Mouse (Mus musculus) spleen, adult 2 months (tissue): ENCODE data around the gene Ugt1a1. TPM values are rescaled to one million over a fixed set of nuclear protein-coding genes. Genes with fewer than 3 reads are reported as not detected.

Experiments
- DNase-seq, 2 experiments: peaks; one replicate each; pipeline versions ENCODE4 v3.0.0 to v3.0.0-alpha.2; 2012 to 2021; ENCODE audit warnings: low spot score in 2 of 2, low read depth in 1 of 2
- H3K27ac ChIP-seq: fragments of 200-500 bp; 2 replicates; pipeline ENCODE4 v1.5.1; 2012; ENCODE audit warnings: low read length, inconsistent platforms; ENCODE audit not compliant: insufficient read depth
- H3K27me3 ChIP-seq: fragments of 200-500 bp; 2 replicates; pipeline ENCODE4 v1.6.1; 2012; ENCODE audit warnings: mild to moderate bottlenecking, moderate library complexity, low read length, inconsistent platforms; ENCODE audit not compliant: control insufficient read depth, insufficient read depth
- H3K36me3 ChIP-seq: fragments of 200-500 bp; 2 replicates; pipeline ENCODE4 v1.6.1; 2012; ENCODE audit warnings: mild to moderate bottlenecking, low read length, inconsistent platforms; ENCODE audit not compliant: control insufficient read depth, insufficient read depth
- H3K4me1 ChIP-seq: fragments of 200-500 bp; 2 replicates; pipeline ENCODE4 v1.6.1; 2011; ENCODE audit warnings: inconsistent platforms; ENCODE audit not compliant: control insufficient read depth, insufficient read depth, insufficient read length
- H3K4me3 ChIP-seq: fragments of 200-500 bp; 2 replicates; pipeline ENCODE4 v1.5.1; 2011; ENCODE audit warnings: mild to moderate bottlenecking, inconsistent platforms; ENCODE audit not compliant: insufficient read depth, insufficient read length; ENCODE audit errors: extremely low read depth
- CTCF ChIP-seq: fragments of 200-500 bp; IDR thresholded peaks from 2 replicates; pipeline ENCODE4 v1.5.1; 2011; ENCODE audit warnings: mild to moderate bottlenecking, inconsistent platforms; ENCODE audit not compliant: insufficient read depth, insufficient read length, insufficient replicate concordance; ENCODE audit errors: extremely low read depth
- POLR2A ChIP-seq: fragments of 200-500 bp; IDR thresholded peaks from 2 replicates; pipeline ENCODE4 v1.6.1; 2011; ENCODE audit warnings: low read depth, low read length, inconsistent platforms
- WGBS: fragments of 180-500 bp; shearing (Covaris S2); methylation state at CpG from one replicate; pipeline ENCODE4 v1.1.7; 2018; 5-methylcytosine and 5-hydroxymethylcytosine counted together
- polyA plus RNA-seq: library from polyadenylated mRNA; depleted of rRNA; stranded (reverse); fragments of >200 nt; gene quantifications from 2 replicates; pipeline ENCODE4 v1.2.3, GENCODE M21; 2012

Gene Ugt1a1
- polyA plus RNA-seq, 1 experiment = 0.22 TPM

DNA sequence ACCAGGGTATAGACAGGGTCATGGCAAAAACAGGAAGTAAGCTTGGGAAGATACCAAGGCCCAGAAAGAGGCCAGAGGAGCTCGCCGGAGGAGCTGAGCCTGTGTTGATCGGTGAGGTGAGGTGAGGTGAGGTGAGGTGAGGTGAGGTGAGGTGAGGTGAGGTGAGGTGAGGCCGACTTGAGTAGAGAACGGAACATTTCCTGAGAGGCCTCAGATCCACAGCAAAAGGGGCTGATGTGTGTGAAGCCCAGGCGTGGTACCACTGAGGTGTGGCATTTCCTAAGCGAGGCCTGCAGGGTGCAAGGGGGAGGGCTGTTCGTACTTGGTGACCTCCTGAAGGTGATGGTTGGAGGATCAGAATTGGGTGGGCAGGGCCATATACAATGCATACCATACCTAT lies 41.3 kb downstream of the Ugt1a1 start:
- H3K36me3 ChIP-seq = no peaks in the 10 kb centered on the region
- no peak for DNase-seq
- H3K27me3 ChIP-seq = no peaks in the 10 kb centered on the region
- peaks cover 10% of the 10 kb centered on the region; the same call in 1 of the 2 replicates for H3K4me1 ChIP-seq
- WGBS = 49% methylated on average over 8 of the region's 8 CpGs
- no peak overlapping the region for H3K4me3 ChIP-seq
- TF ChIP-seq POLR2A (no peak), CTCF (no peak)
- no peak overlapping the region for H3K27ac ChIP-seq

DNA sequence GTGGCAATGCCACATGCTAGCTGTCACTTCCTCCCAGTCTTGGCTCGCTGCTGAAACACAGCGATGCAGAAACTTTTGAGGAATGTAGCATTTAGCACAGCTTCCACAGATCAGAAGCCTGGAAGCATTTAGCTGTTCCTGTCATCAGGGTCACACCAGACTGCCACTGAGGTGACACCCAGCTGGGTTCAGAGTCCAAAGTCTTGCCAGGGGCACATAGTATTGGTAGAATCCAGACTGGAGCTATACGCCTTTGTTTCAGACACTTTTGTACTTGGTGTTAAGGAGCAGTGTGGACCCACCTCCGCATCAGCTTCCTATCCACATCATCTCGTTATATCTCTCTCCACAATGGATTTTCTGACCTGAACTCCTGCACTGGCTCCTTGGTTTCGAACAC lies 41.8 kb downstream of the Ugt1a1 start:
- H3K36me3 ChIP-seq = no peaks in the 10 kb centered on the region
- H3K27me3 ChIP-seq = no peaks in the 10 kb centered on the region
- no peak for DNase-seq
- H3K27ac ChIP-seq = no peak overlapping the region
- peaks cover 10% of the 10 kb centered on the region; the same call in 1 of the 2 replicates for H3K4me1 ChIP-seq
- no peak for TF ChIP-seq CTCF
- TF ChIP-seq POLR2A = no peak
- WGBS = 66% methylated on average over 6 of the region's 6 CpGs
- H3K4me3 ChIP-seq = no peak overlapping the region

DNA sequence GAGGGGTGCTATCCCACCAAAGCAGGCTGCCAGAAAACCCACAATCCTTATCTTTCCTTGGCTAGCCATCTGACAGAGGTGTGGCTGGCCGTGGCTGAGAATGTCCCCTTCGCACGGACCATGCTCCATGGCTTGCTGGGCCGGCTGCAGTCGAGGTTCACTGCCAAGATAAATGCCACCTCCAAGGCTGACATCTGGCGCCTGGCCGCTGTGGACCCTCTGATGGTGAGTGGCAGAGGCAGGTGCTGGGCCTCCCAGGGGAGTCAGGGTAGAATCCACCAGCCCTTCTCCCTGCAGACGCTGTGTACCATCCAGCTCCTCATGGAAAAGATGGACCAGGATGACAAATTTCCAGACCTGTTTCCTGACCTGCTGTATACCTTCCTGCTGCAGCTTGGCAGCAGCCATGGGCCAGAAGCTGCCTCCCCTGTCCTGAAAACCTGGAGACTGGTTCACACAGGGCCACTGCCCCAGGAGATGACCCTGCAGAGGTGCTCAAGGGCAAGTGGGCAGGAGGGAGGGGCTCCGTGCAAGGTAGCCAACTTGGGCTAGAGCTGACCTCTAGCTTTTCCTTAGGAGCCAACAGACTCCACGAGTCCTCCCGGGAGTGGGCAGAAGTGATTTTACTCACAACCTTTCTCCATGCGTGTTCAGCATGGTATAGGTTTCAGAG lies 43.2 kb downstream of the Ugt1a1 start:
- no peaks in the 10 kb centered on the region for H3K36me3 ChIP-seq
- peaks cover 18% of the 10 kb centered on the region; the same call in 1 of the 2 replicates for H3K4me1 ChIP-seq
- no peak overlapping the region for H3K27ac ChIP-seq
- no peak for DNase-seq
- no peaks in the 10 kb centered on the region for H3K27me3 ChIP-seq
- WGBS = 80% methylated on average over 12 of the region's 12 CpGs
- TF ChIP-seq POLR2A (no peak), CTCF (no peak)
- H3K4me3 ChIP-seq = no peak overlapping the region

DNA sequence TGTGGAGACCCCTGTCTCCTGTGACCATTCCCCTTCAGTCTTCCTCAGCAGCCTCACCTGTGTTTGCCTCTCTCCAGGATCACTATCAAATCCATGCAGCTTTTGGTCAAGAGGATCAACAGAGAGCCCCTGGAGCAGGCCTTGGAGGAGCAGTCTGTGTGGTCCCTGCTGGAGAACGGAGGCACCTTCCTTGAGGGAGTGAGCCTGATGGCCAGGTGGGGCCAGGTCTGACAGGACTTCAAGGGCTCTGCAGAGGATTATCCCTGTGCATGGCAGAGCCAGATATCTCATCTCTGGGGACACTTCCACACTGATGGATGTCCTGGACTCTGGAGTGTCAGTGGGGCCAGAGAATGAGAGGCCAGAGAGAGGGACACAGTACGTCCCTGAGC lies 43.7 kb downstream of the Ugt1a1 start:
- Histone ChIP-seq H3K36me3 (no peaks in the 10 kb centered on the region), H3K27ac (no peak overlapping the region), H3K27me3 (no peaks in the 10 kb centered on the region), H3K4me1 (peaks cover 21% of the 10 kb centered on the region; the same call in 1 of the 2 replicates), H3K4me3 (no peak overlapping the region)
- WGBS = 64% methylated on average over 2 of the region's 2 CpGs
- no peak for DNase-seq
- TF ChIP-seq POLR2A (no peak), CTCF (no peak)

DNA sequence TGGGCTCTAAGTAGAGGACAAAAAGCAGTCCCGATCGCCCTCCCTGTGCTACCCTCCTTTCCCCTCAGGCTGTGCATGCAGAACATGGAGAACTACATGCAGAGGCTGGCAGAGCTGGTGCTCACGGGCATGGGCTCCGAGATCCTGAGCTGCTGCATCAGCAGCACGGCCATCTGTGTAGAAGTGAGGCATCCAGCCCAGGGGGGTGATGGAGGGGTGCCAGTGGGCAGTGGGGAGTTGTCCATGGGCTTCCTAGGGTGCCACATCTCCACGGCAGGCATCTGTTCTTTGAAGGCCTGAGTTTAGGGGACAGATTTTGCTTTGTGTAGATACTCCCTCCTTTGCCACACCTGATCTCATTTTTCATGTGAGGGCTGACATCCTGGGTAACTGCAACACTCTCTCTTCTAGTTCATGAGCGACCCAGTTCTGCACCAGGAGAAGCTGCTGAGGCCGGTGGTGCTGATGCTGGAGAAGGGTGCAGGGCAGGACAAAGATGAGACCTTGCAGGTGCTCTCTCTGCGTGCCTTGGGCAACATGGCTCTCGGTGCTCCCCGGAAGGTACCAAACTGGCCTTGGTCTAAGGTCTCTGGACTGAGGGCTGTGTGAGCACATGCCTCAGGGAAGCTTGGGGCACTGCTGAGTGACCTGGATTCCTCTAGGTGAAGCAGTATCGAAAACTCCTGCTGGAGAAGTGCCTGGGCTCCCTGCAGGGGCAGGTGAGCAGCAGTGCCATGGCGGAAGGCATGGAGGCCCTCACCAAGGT lies 44.4 kb downstream of the Ugt1a1 start:
- no peaks in the 10 kb centered on the region for H3K27me3 ChIP-seq
- TF ChIP-seq CTCF (no peak), POLR2A (no peak)
- no peak overlapping the region for H3K4me3 ChIP-seq
- H3K27ac ChIP-seq = no peak overlapping the region
- no peaks in the 10 kb centered on the region for H3K36me3 ChIP-seq
- WGBS = 82% methylated on average over 13 of the region's 13 CpGs
- DNase-seq = no peak
- peaks cover 21% of the 10 kb centered on the region; the same call in 1 of the 2 replicates for H3K4me1 ChIP-seq

DNA sequence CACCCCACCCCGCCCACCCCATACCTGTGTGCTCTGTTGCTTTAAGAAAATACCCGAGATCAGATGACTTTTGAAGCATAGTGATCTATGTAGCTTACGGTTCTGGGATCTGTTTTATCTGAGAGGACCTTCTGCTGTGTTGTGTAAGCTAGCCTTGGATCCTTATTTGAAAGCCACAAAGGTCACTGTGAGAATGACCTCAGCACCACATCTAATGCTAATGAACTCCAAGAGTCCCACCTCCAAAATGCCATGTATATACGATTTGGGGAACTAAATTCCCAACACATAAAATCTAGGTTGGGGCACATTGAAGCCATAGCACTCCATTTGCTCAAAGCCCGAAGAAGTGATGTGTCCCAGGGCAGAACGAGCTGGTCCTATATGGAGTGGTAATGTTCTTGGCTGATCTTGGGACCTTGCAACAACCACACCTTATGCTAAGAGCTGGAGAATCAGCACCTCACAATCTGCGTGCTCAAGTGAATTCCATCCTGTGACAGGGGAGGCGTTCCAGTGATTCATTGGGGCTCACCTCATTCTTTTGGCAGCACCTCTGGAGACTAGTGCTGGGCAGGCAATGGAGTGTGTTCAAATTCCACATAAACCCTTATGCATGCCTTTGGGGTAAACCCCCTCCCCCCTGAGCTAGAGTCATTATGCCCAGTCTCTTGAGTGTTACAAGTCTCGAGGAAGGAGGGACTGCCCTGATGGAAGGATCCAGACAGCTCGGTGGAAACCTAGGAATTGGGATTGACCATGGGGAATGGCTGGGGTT lies 45.3 kb downstream of the Ugt1a1 start:
- no peaks in the 10 kb centered on the region for H3K27me3 ChIP-seq
- H3K4me1 ChIP-seq = peaks cover 21% of the 10 kb centered on the region; the same call in 1 of the 2 replicates
- H3K27ac ChIP-seq = no peak overlapping the region
- DNase-seq = no peak
- no peak for TF ChIP-seq CTCF
- no peak for TF ChIP-seq POLR2A
- 81% methylated on average over 10 of the region's 10 CpGs for WGBS
- no peak overlapping the region for H3K4me3 ChIP-seq
- H3K36me3 ChIP-seq = no peaks in the 10 kb centered on the region
